Mouse (Mus musculus) heart, embryonic 13.5 days (tissue): ENCODE measurements at regions not wholly inside any gene's neighbourhood (a gene's known extent, or its start where the extent isn't known, plus 50 kb on each side); places are given as distances from the start of the nearest gene placed in this dataset.
"Not testable (repeated sequence)": the region's sequence is repeated elsewhere in the genome, so short reads cannot be mapped to it uniquely, and the experiment has no call there.

Source experiments
- ATAC-seq: fragments of 200-750 bp; cut with Nextera tagmentation; 2 replicates; pipeline ENCODE4 v1.8.0; 2017; ENCODE audit warnings: moderate TSS enrichment; ENCODE audit not compliant: insufficient number of reproducible peaks, low FRiP score, low TSS enrichment; ENCODE audit errors: extremely low read depth
- H3K27ac ChIP-seq: fragments of 300-500 bp; sonication (generic); replicated peaks from 2 replicates; pipeline ENCODE4 v1.5.1; 2015; ENCODE audit warnings: moderate library complexity, mild to moderate bottlenecking, inconsistent platforms
- H3K27me3 ChIP-seq: fragments of 300-500 bp; sonication (generic); replicated peaks from 2 replicates; pipeline ENCODE4 v1.6.1; 2015; ENCODE audit warnings: mild to moderate bottlenecking, inconsistent platforms
- H3K36me3 ChIP-seq: fragments of 300-500 bp; sonication (generic); 2 replicates; pipeline ENCODE4 v1.6.1; 2015; ENCODE audit warnings: mild to moderate bottlenecking, inconsistent platforms
- H3K4me1 ChIP-seq: fragments of 300-500 bp; sonication (generic); 2 replicates; pipeline ENCODE4 v1.6.1; 2015; ENCODE audit warnings: inconsistent platforms
- H3K4me2 ChIP-seq: fragments of 300-500 bp; sonication (generic); 2 replicates; pipeline ENCODE4 v1.6.1; 2015; ENCODE audit warnings: inconsistent platforms, mild to moderate bottlenecking, moderate library complexity
- H3K4me3 ChIP-seq: fragments of 300-500 bp; sonication (generic); 2 replicates; pipeline ENCODE4 v1.5.1; 2015; ENCODE audit warnings: moderate library complexity, mild to moderate bottlenecking, inconsistent platforms
- H3K9ac ChIP-seq: fragments of 300-500 bp; sonication (generic); 2 replicates; pipeline ENCODE4 v1.6.1; 2015; ENCODE audit warnings: inconsistent platforms, mild to moderate bottlenecking, moderate library complexity
- H3K9me3 ChIP-seq: fragments of 300-500 bp; sonication (generic); 2 replicates; pipeline ENCODE4 v1.6.1; 2016; ENCODE audit warnings: inconsistent platforms
- whole genome bisulfite sequencing: fragments of 180-500 bp; shearing (Covaris S2); methylation state at CpG from one replicate; pipeline ENCODE4 v1.1.7; 2015; ENCODE audit warnings: mixed read lengths; 5-methylcytosine and 5-hydroxymethylcytosine counted together

GRCm38 (mm10) chr2:3916365-3916764 is 101.2 kb upstream of the Frmd4a start:
- WGBS, result 83% methylated on average over 3 of the region's 3 CpGs
- Histone ChIP-seq H3K27ac (no peak overlapping the region), H3K4me2 (no peak overlapping the region), H3K9ac (no peak overlapping the region), H3K4me1 (no peaks in the 10 kb centered on the region), H3K9me3 (no peaks in the 10 kb centered on the region), H3K27me3 (no peaks in the 10 kb centered on the region), H3K4me3 (no peak overlapping the region), H3K36me3 (no peaks in the 10 kb centered on the region)
- no peak for ATAC-seq

- no peak for ATAC-seq
- Histone ChIP-seq H3K36me3 (no peaks in the 10 kb centered on the region), H3K4me2 (no peak overlapping the region), H3K27ac (no peak overlapping the region), H3K9me3 (no peaks in the 10 kb centered on the region), H3K4me1 (no peaks in the 10 kb centered on the region), H3K27me3 (no peaks in the 10 kb centered on the region), H3K4me3 (no peak overlapping the region), H3K9ac (no peak overlapping the region)
- 60% methylated on average over 6 of the region's 6 CpGs for WGBS
Measured at GRCm38 (mm10) chr2:3918156-3918555, 99.4 kb upstream of the Frmd4a start.

GRCm38 (mm10) chr2:3919893-3920292 is 97.6 kb upstream of the Frmd4a start:
- no peaks in the 10 kb centered on the region for H3K9me3 ChIP-seq
- no peaks in the 10 kb centered on the region for H3K36me3 ChIP-seq
- no peak overlapping the region for H3K9ac ChIP-seq
- no peak overlapping the region for H3K4me3 ChIP-seq
- no peaks in the 10 kb centered on the region for H3K27me3 ChIP-seq
- H3K4me2 ChIP-seq, result no peak overlapping the region
- 49% methylated on average over 3 of the region's 3 CpGs for WGBS
- no peak for ATAC-seq
- H3K4me1 ChIP-seq, result no peaks in the 10 kb centered on the region
- H3K27ac ChIP-seq, result no peak overlapping the region

GRCm38 (mm10) chr2:3921084-3921483 is 96.4 kb upstream of the Frmd4a start:
- not testable (repeated sequence) for H3K4me3 ChIP-seq, H3K27me3 ChIP-seq, H3K4me2 ChIP-seq, H3K36me3 ChIP-seq, H3K9ac ChIP-seq, H3K27ac ChIP-seq, H3K4me1 ChIP-seq, ATAC-seq, H3K9me3 ChIP-seq
- WGBS, result 82% methylated on average over 2 of the region's 2 CpGs

GRCm38 (mm10) chr2:3922739-3923138 is 94.8 kb upstream of the Frmd4a start:
- no peak for ATAC-seq
- Histone ChIP-seq H3K4me2 (no peak overlapping the region), H3K9me3 (no peaks in the 10 kb centered on the region), H3K36me3 (no peaks in the 10 kb centered on the region), H3K4me3 (no peak overlapping the region), H3K9ac (no peak overlapping the region), H3K27ac (no peak overlapping the region), H3K27me3 (no peaks in the 10 kb centered on the region), H3K4me1 (no peaks in the 10 kb centered on the region)
- WGBS, result 74% methylated on average over 4 of the region's 4 CpGs

- ATAC-seq, result no peak
- H3K4me2 ChIP-seq, result no peak overlapping the region
- H3K4me3 ChIP-seq, result no peak overlapping the region
- H3K27ac ChIP-seq, result no peak overlapping the region
- no peak overlapping the region for H3K9ac ChIP-seq
- no peaks in the 10 kb centered on the region for H3K4me1 ChIP-seq
- no peaks in the 10 kb centered on the region for H3K36me3 ChIP-seq
- WGBS, result 68% methylated on average over 6 of the region's 6 CpGs
- no peaks in the 10 kb centered on the region for H3K27me3 ChIP-seq
- no peaks in the 10 kb centered on the region for H3K9me3 ChIP-seq
Measured at GRCm38 (mm10) chr2:3924696-3925095, 92.8 kb upstream of the Frmd4a start.

GRCm38 (mm10) chr2:3925199-3925598 is 92.3 kb upstream of the Frmd4a start:
- 82% methylated on average over 3 of the region's 3 CpGs for WGBS
- H3K4me3 ChIP-seq, result no peak overlapping the region

GRCm38 (mm10) chr2:3926129-3926528 is 91.4 kb upstream of the Frmd4a start:
- Histone ChIP-seq H3K4me2 (no peak overlapping the region), H3K27ac (no peak overlapping the region), H3K27me3 (no peaks in the 10 kb centered on the region), H3K4me3 (no peak overlapping the region), H3K9ac (no peak overlapping the region), H3K4me1 (no peaks in the 10 kb centered on the region), H3K36me3 (no peaks in the 10 kb centered on the region), H3K9me3 (no peaks in the 10 kb centered on the region)
- ATAC-seq, result no peak

More at GRCm38 (mm10) chr2:3925199-3925598, 92.3 kb upstream of the Frmd4a start:
- ATAC-seq, result no peak
- Histone ChIP-seq H3K4me1 (no peaks in the 10 kb centered on the region), H3K9ac (no peak overlapping the region), H3K27ac (no peak overlapping the region), H3K9me3 (no peaks in the 10 kb centered on the region), H3K27me3 (no peaks in the 10 kb centered on the region), H3K4me2 (no peak overlapping the region), H3K36me3 (no peaks in the 10 kb centered on the region)

GRCm38 (mm10) chr2:3927141-3927810 is 90.2 kb upstream of the Frmd4a start:
- no peak overlapping the region for H3K9ac ChIP-seq
- 58% methylated on average over 8 of the region's 8 CpGs for WGBS
- no peaks in the 10 kb centered on the region for H3K36me3 ChIP-seq
- H3K27me3 ChIP-seq, result no peaks in the 10 kb centered on the region
- ATAC-seq, result no peak
- H3K4me2 ChIP-seq, result no peak overlapping the region
- no peaks in the 10 kb centered on the region for H3K4me1 ChIP-seq
- no peak overlapping the region for H3K4me3 ChIP-seq
- H3K9me3 ChIP-seq, result no peaks in the 10 kb centered on the region
- H3K27ac ChIP-seq, result no peak overlapping the region

GRCm38 (mm10) chr2:3927853-3928252 is 89.7 kb upstream of the Frmd4a start:
- no peak for ATAC-seq
- H3K4me1 ChIP-seq, result no peaks in the 10 kb centered on the region
- H3K36me3 ChIP-seq, result no peaks in the 10 kb centered on the region
- H3K27ac ChIP-seq, result no peak overlapping the region
- H3K27me3 ChIP-seq, result no peaks in the 10 kb centered on the region
- H3K4me3 ChIP-seq, result no peak overlapping the region
- no peak overlapping the region for H3K9ac ChIP-seq
- H3K9me3 ChIP-seq, result no peaks in the 10 kb centered on the region
- no peak overlapping the region for H3K4me2 ChIP-seq
- 76% methylated on average over 4 of the region's 4 CpGs for WGBS

GRCm38 (mm10) chr2:3930650-3931049 is 86.9 kb upstream of the Frmd4a start:
- Histone ChIP-seq H3K9ac (no peak overlapping the region), H3K9me3 (no peaks in the 10 kb centered on the region), H3K4me2 (no peak overlapping the region), H3K27ac (no peak overlapping the region), H3K4me3 (no peak overlapping the region), H3K36me3 (no peaks in the 10 kb centered on the region), H3K27me3 (no peaks in the 10 kb centered on the region), H3K4me1 (no peaks in the 10 kb centered on the region)
- 74% methylated on average over 5 of the region's 5 CpGs for WGBS
- no peak for ATAC-seq

- no peaks in the 10 kb centered on the region for H3K27me3 ChIP-seq
- H3K4me1 ChIP-seq, result no peaks in the 10 kb centered on the region
- no peaks in the 10 kb centered on the region for H3K36me3 ChIP-seq
- H3K9ac ChIP-seq, result no peak overlapping the region
- 75% methylated on average over 2 of the region's 2 CpGs for WGBS
- H3K4me2 ChIP-seq, result no peak overlapping the region
- H3K4me3 ChIP-seq, result no peak overlapping the region
- no peaks in the 10 kb centered on the region for H3K9me3 ChIP-seq
- ATAC-seq, result no peak
- no peak overlapping the region for H3K27ac ChIP-seq
Measured at GRCm38 (mm10) chr2:3940786-3941185, 76.7 kb upstream of the Frmd4a start.
